Mouse (Mus musculus) intestine, embryonic 14.5 days (tissue): ENCODE results near the gene Zfpl1. TPM values are rescaled to one million over a fixed set of nuclear protein-coding genes. Genes with fewer than 3 reads are reported as not detected.
A peak's percentile ranks its signal among the peaks of the same experiment; 100 is the strongest.
"Not testable (repeated sequence)": the region's sequence is repeated elsewhere in the genome, so short reads cannot be mapped to it uniquely, and the experiment has no call there.

ENCODE experiments used
- ATAC-seq: fragments of 200-750 bp; cut with Nextera tagmentation; replicated peaks from 2 replicates; pipeline ENCODE4 v1.8.0; 2017; ENCODE audit warnings: low read depth, moderate number of reproducible peaks, moderate TSS enrichment, moderate library complexity; ENCODE audit not compliant: low FRiP score, low TSS enrichment
- DNase-seq: peaks from one replicate; pipeline ENCODE4 v3.0.0-alpha.2; 2018; ENCODE audit warnings: low spot score
- H3K27ac ChIP-seq: fragments of 300-500 bp; sonication (generic); 2 replicates; pipeline ENCODE4 v1.5.1; 2014; ENCODE audit warnings: low read depth, mild to moderate bottlenecking, control low read depth
- H3K27me3 ChIP-seq: fragments of 300-500 bp; sonication (generic); replicated peaks from 2 replicates; pipeline ENCODE4 v1.6.1; 2014; ENCODE audit warnings: low read length, control low read depth; ENCODE audit not compliant: control insufficient read depth, insufficient read depth
- H3K36me3 ChIP-seq: fragments of 300-500 bp; sonication (generic); 2 replicates; pipeline ENCODE4 v1.6.1; 2014; ENCODE audit warnings: low read length, control low read depth; ENCODE audit not compliant: control insufficient read depth, insufficient read depth
- H3K4me1 ChIP-seq: fragments of 300-500 bp; sonication (generic); replicated peaks from 2 replicates; pipeline ENCODE4 v1.6.1; 2014; ENCODE audit warnings: low read length, control low read depth, mixed read lengths; ENCODE audit not compliant: control insufficient read depth, insufficient read depth
- H3K4me2 ChIP-seq: fragments of 300-500 bp; sonication (generic); 2 replicates; pipeline ENCODE4 v1.6.1; 2014; ENCODE audit warnings: low read length
- H3K4me3 ChIP-seq: fragments of 300-500 bp; sonication (generic); 2 replicates; pipeline ENCODE4 v1.5.1; 2014; ENCODE audit warnings: low read depth, low read length, control low read depth, mixed read lengths
- H3K9ac ChIP-seq: fragments of 300-500 bp; sonication (generic); 2 replicates; pipeline ENCODE4 v1.6.1; 2014; ENCODE audit warnings: mild to moderate bottlenecking, low read length
- H3K9me3 ChIP-seq: fragments of 300-500 bp; sonication (generic); 2 replicates; pipeline ENCODE4 v1.6.1; 2016; ENCODE audit warnings: low read length, control low read depth; ENCODE audit not compliant: control insufficient read depth
- WGBS: fragments of 180-500 bp; shearing (Covaris S2); extraction: QIAGEN DNeasy Blood & Tissue Kit; methylation state at CpG from one replicate; pipeline ENCODE4 v1.1.7; 2014; 5-methylcytosine and 5-hydroxymethylcytosine counted together
- polyA plus RNA-seq: library from polyadenylated mRNA; unstranded; fragments of >200 nt; fragmentation: Nextera tagmentation; extraction: Ambion mirVana; gene quantifications from 2 replicates; pipeline ENCODE4 v1.2.1, GENCODE M21; 2014

Zfpl1 gene
- polyA plus RNA-seq, 1 experiment from 2014 or later, result 70.9 TPM

- Histone ChIP-seq H3K4me2 (peak overlapping the region; percentile 97), H3K27me3 (no peaks in the 10 kb centered on the region), H3K4me1 (peaks cover 15% of the 10 kb centered on the region), H3K27ac (peak overlapping the region; percentile 97), H3K36me3 (peaks cover 23% of the 10 kb centered on the region), H3K9ac (peak overlapping the region; percentile 81), H3K4me3 (peak overlapping the region; percentile 60), H3K9me3 (no peaks in the 10 kb centered on the region)
- DNase-seq (no peak), ATAC-seq (peak; percentile 42)
- WGBS, result 16% methylated on average over 20 of the region's 20 CpGs
Observed at GRCm38 (mm10) chr19:6045366-6046293, 39.1 kb downstream of the Zfpl1 start.

GRCm38 (mm10) chr19:6044102-6044501, 40.7 kb downstream of the Zfpl1 start:
- ATAC-seq, DNase-seq, H3K9ac ChIP-seq, H3K27ac ChIP-seq, H3K36me3 ChIP-seq, H3K9me3 ChIP-seq, H3K27me3 ChIP-seq, H3K4me2 ChIP-seq, H3K4me3 ChIP-seq: not testable (repeated sequence)
- WGBS, result 53% methylated on average over 4 of the region's 4 CpGs
- peaks cover 15% of the 10 kb centered on the region for H3K4me1 ChIP-seq

- no peak overlapping the region for H3K27ac ChIP-seq
- no peak for DNase-seq
- H3K4me3 ChIP-seq, result no peak overlapping the region
- H3K36me3 ChIP-seq, result no peaks in the 10 kb centered on the region
- H3K4me1 ChIP-seq, result peaks cover 7% of the 10 kb centered on the region
- H3K4me2 ChIP-seq, result no peak overlapping the region
- no peak for ATAC-seq
- H3K9me3 ChIP-seq, result no peaks in the 10 kb centered on the region
- no peaks in the 10 kb centered on the region for H3K27me3 ChIP-seq
- 85% methylated on average over 9 of the region's 9 CpGs for WGBS
- H3K9ac ChIP-seq, result no peak overlapping the region
Observed at GRCm38 (mm10) chr19:6042293-6042692, 42.5 kb downstream of the Zfpl1 start.

- no peaks in the 10 kb centered on the region for H3K9me3 ChIP-seq
- H3K4me3 ChIP-seq, result no peak overlapping the region
- H3K27me3 ChIP-seq, result no peaks in the 10 kb centered on the region
- no peaks in the 10 kb centered on the region for H3K36me3 ChIP-seq
- DNase-seq (no peak), ATAC-seq (no peak)
- no peak overlapping the region for H3K4me2 ChIP-seq
- peaks cover under 1% of the 10 kb centered on the region for H3K4me1 ChIP-seq
- no peak overlapping the region for H3K27ac ChIP-seq
- H3K9ac ChIP-seq, result no peak overlapping the region
Observed at GRCm38 (mm10) chr19:6040002-6040401, 44.8 kb downstream of the Zfpl1 start.

- no peak for DNase-seq
- no peaks in the 10 kb centered on the region for H3K4me1 ChIP-seq
- no peak overlapping the region for H3K4me2 ChIP-seq
- no peaks in the 10 kb centered on the region for H3K27me3 ChIP-seq
- ATAC-seq, result no peak
- no peak overlapping the region for H3K9ac ChIP-seq
- 81% methylated on average over 7 of the region's 7 CpGs for WGBS
- H3K9me3 ChIP-seq, result no peaks in the 10 kb centered on the region
- H3K27ac ChIP-seq, result no peak overlapping the region
- H3K36me3 ChIP-seq, result no peaks in the 10 kb centered on the region
- no peak overlapping the region for H3K4me3 ChIP-seq
Observed at GRCm38 (mm10) chr19:6038326-6038725, 46.4 kb downstream of the Zfpl1 start.

GRCm38 (mm10) chr19:6037695-6038094, 47.1 kb downstream of the Zfpl1 start:
- Histone ChIP-seq H3K9ac (no peak overlapping the region), H3K4me3 (no peak overlapping the region), H3K4me2 (no peak overlapping the region), H3K27ac (no peak overlapping the region), H3K36me3 (no peaks in the 10 kb centered on the region), H3K4me1 (no peaks in the 10 kb centered on the region), H3K27me3 (no peaks in the 10 kb centered on the region), H3K9me3 (no peaks in the 10 kb centered on the region)
- ATAC-seq (no peak), DNase-seq (no peak)

GRCm38 (mm10) chr19:6035966-6036585, 48.7 kb downstream of the Zfpl1 start:
- no peak overlapping the region for H3K27ac ChIP-seq
- H3K4me3 ChIP-seq, result no peak overlapping the region
- no peaks in the 10 kb centered on the region for H3K27me3 ChIP-seq
- H3K4me1 ChIP-seq, result no peaks in the 10 kb centered on the region
- no peak for DNase-seq
- no peaks in the 10 kb centered on the region for H3K9me3 ChIP-seq
- 76% methylated on average over 9 of the region's 9 CpGs for WGBS
- no peak for ATAC-seq
- H3K4me2 ChIP-seq, result no peak overlapping the region
- H3K9ac ChIP-seq, result no peak overlapping the region
- H3K36me3 ChIP-seq, result no peaks in the 10 kb centered on the region
